Mouse (Mus musculus): ENCODE results near the gene Ccdc73. TPM values are rescaled to one million over a fixed set of nuclear protein-coding genes. Genes with fewer than 3 reads are reported as not detected.
"Not testable (repeated sequence)": the region's sequence is repeated elsewhere in the genome, so short reads cannot be mapped to it uniquely, and the experiment has no call there.

Ccdc73 gene
- total RNA-seq (2021), result 1 to 10 TPM; 2.9 to 4.6 TPM
- long read RNA-seq, experiment 1, transcript Ccdc73-203 (2 exons, 318 nt), result major isoform, 6 of 9 reads
- long read RNA-seq, experiment 1, partial matches to known transcripts, result 0 of 9 reads
- long read RNA-seq, experiment 1, other reads (novel, unspliced or antisense), result 3 of 9 reads
- long read RNA-seq, experiment 2, transcript Ccdc73-203 (2 exons, 318 nt), result major isoform, 5 of 9 reads
- long read RNA-seq, experiment 2, partial matches to known transcripts, result 0 of 9 reads
- long read RNA-seq, experiment 2, other reads (novel, unspliced or antisense), result 4 of 9 reads

DNA sequence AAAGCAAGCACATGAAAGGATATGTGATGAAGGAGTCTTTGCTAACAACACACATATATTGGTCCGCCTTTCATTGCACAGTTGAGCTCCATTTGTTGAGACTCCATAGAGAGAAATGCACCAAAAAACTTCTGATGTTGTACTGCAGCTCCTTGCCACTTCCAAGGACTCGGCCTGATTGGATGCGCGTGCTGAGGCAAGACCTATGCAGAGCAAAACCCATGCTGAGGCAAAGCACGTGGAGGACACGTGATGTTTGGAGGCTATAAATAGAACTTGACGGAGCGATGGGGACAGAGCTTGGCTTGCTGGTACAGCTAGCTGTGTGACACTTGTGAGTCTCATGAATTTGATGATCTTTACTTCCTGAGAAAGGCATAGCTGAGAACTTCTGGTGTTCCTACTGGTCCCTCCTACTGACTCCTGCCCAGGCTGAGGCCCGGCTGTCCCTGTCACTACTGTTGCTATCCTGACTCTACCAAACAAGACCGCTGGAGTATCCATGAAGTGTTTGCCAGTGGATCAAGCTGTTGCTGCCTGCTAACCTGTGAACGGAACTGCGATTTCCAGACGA is at the start of gene Ccdc73:
TSS of gene Ccdc73 (plus strand) at position 524 of the 574 bp plus-strand sequence.
- no peak for DNase-seq
- intact Hi-C loops (cut with DNase I), result no loop called here

- intact Hi-C loops (cut with DNase I); DNase-seq: not testable (repeated sequence)
These were observed 48.8 kb upstream of the Ccdc73 start for GRCm38 (mm10) chr2:104818763-104819162.

DNA sequence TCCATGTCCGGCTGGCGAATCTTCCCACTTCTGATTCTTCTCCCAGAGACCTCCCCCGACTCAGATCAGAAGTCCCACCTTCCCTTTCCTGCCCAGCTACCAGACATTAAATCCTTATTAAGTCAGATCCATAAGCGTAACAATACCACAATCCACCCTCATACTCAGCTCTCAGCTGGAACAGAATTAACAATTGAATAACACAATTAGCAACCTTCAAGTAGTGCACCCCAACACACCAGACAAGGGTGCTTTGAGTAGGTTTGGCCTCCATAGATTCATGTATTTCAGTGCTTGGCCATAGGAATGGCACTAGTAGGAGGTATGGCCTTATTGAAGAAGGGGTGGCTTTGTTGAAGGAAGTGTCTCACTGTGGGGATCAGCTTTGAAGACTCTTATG is 41.4 kb upstream of the Ccdc73 start:
- intact Hi-C loops (cut with DNase I), result no loop called here
- no peak for DNase-seq

DNA sequence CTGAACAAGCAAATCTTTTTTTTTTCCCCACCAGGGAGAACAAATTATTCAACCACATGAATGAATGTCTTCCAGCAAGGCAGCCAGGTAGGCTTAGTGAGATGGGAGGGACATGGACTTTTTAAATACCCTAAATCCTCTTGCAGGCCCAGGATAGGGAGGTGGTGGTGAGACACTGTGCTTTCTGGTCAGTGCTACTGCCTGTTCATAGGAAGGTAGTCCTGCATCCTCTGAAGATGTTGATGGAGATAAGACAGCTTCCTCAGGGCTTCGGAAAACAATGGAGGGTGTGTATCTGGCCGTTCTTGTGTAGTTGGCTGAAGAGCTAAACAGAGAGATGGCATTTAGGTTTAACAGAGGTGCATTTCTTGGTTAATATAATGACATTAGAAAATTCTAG is 35.1 kb upstream of the Ccdc73 start:
- DNase-seq, result no peak
- intact Hi-C loops (cut with DNase I), result no loop called here

DNA sequence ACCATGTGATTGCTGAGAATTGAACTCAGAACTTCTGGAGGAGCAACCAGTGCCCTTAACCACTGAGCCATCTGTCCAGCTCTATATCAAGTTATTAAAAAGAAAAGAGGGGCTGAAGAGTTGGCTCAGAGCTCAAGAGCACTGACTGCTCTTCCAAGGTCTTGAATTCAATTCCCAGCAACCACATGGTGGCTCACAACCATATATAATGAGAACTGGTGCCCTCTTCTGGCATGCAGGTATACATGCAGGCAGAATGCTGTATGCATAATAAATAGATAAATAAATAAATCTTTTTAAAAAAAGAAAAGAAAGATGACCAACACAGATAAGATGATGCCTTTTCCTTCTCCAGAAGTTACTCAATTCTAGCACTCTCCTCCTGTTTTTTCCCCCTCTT is 26.6 kb upstream of the Ccdc73 start:
- intact Hi-C loops (cut with DNase I), result no loop called here
- no peak for DNase-seq

- DNase-seq, result no peak
- intact Hi-C loops (cut with DNase I), result no loop called here
These were observed 25.9 kb upstream of the Ccdc73 start for GRCm38 (mm10) chr2:104841736-104842135.

DNA sequence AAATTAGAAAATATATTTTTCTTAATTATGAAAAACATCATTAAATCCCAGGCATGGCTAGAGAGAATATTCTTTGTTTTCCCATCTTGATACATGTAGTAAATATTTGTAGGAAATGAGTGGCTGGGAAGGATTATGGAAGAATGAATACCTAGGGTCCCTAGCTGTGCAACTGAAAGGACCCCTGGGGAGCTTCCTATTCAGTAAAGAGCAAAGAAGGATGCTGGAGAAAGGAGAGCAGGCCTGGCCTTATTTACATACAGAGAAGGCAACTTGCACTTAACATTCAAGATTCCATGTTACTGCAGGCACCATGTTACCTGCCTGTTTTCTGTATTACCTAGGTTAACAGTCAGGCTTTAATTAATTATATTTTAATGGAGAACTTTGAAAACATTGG is 25.0 kb upstream of the Ccdc73 start:
- intact Hi-C loops (cut with DNase I), result no loop called here
- no peak for DNase-seq

GRCm38 (mm10) chr2:104846638-104847414 is 20.8 kb upstream of the Ccdc73 start:
- DNase-seq, result no peak
- intact Hi-C loops (cut with DNase I), result no loop called here

- no peak for DNase-seq
- intact Hi-C loops (cut with DNase I), result no loop called here
These were observed 20.0 kb upstream of the Ccdc73 start for GRCm38 (mm10) chr2:104847645-104848044.

DNA sequence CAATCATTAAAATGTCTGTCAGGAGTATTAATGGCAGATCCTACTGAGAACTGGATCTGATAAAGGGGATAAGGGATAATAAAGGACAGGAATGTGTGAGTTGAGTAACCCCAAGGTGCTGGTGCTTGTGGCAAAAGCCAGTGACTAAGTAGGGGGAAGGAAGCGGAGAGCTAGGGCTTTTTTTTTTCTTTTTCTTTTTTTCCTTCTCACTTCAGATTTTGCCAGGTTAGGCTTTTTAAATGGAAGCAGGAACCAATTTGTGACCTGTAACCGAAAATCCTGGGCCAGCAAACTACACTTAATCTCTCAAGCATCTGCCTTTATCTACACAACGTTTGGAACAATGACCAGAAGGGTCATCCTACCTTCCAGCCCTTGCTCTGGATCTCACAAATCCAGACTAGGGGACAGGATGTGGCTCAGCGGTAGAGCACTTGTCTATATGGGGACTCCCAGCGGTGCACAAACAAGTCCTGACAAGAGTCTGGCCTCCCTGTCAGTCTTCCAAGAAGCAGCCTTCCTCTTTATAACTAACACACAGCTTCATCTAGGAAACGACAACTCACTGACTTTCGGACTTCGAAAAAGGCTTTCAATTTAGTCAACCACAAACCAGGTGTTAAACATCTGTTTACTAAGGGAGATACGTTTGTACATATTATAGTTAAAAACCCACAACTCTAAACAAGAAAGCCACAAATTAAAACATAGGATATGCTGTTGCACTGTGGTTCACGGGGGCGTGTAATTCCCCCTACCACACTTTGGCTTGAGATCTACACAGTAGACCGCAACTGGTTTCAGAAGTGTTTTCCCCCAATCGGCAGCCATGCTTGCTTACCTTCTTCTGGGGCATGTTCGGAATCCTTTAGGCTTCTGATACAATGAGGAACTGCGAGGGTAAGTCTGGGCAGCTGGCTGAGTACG is 19.1 kb upstream of the Ccdc73 start:
- intact Hi-C loops (cut with DNase I), result no loop called here
- DNase-seq, result no peak

DNA sequence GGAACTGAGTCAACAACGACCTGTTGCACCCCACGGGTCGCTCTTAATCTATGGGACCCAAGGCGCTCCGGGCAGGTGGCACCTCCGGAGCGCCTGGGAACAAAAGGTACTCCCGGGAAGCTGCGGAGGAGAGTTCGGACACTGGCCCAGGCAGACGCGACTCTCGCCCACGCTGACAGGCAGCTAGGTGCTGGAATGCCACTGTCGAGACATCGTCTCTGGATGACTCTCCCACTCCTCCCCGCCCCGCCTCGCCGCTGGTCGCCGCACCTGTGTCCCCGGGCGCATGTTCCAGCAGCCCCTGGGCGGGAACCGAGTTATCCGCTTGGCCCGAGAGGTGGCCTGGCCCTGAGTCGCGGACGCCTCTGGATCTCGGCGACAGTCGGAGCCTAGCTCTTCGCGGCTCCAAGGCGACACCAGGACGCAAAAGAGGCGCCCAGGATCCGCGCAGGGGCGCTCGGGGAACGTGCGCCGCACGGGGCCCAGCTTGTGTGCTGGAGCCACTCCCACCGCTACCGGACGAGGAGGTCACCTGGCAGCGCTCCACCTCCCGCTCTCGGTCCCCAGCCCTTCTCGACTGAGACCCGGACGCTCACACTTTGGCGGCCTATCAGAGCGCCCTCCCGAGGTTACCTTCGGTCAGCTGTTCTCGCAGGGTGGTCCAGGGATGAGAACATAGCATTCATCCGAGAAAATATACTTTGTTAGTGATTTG is 18.2 kb upstream of the Ccdc73 start, which contains the start of gene Prrg4:
TSS of gene Prrg4 (minus strand) at position 601 of the 715 bp plus-strand sequence.
- intact Hi-C loops (cut with DNase I), result no loop called here
- peak; percentile 15 to 21 for DNase-seq

- intact Hi-C loops (cut with DNase I), result no loop called here
- no peak for DNase-seq
These were observed 17.6 kb upstream of the Ccdc73 start for GRCm38 (mm10) chr2:104849991-104850359.

DNA sequence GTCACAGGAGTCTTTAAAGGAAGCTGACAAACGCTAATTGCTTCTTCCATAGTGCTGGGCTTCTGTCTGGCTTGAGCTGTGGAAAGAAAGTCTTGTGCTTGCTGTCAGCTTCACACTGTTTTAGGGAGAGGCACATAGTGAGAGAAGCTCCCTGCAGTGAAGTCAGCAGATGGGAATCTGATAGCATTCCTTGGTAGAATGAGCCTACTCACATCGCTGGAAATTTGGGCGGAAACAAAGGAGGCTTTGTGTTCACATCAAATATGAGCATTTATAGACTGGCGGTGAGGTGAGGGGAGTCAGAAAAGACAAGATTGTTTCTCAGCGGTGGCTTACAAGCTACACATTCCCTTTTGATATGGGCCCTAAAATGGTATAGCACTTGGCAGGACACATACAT is 15.9 kb upstream of the Ccdc73 start:
- no peak for DNase-seq
- intact Hi-C loops (cut with DNase I), result no loop called here

- DNase-seq, result no peak
These were observed 15.1 kb upstream of the Ccdc73 start for GRCm38 (mm10) chr2:104852546-104852945.

DNA sequence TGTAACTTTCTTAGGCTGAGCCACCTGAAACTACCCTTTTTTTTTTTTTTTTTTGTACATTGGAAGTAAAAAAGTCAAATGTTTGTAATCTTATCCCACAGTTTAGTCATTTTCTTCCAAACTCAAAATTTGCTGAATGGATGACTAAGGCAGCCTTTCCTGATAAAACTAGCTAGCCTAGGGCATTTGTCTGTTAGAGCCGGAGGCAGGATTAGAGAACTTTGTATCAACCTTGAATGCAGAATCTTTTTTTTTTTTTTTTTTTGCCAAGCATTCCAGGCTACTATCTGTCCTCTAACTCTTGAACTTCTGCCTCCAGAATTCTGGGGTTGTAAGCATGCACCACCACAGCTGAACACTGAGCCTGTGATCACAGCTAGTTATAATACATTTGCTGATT is 12.8 kb upstream of the Ccdc73 start:
- no peak for DNase-seq
- intact Hi-C loops (cut with DNase I), result no loop called here

More at GRCm38 (mm10) chr2:104852546-104852945, 15.1 kb upstream of the Ccdc73 start:
- intact Hi-C loops (cut with DNase I), result no loop called here

DNA sequence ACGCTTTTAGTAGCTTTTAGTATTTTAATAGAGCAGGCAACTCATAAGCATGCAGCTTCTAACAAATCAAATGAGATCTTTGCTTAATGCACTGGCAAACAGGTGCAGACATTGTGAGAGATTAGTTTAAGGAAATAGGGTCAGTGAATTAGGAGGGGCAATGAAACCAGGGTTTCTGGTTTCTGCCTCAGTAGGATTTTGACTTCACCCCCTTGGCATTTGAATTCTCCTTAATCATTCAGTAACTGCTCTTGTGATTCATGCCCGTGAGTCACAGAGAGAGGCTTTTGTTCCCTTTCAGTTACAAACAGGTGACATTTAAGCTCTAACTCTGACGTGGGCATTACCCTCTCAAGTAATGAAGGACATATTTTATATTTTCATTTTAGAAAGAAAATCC is 11.9 kb upstream of the Ccdc73 start:
- DNase-seq, result no peak
- intact Hi-C loops (cut with DNase I), result no loop called here

DNA sequence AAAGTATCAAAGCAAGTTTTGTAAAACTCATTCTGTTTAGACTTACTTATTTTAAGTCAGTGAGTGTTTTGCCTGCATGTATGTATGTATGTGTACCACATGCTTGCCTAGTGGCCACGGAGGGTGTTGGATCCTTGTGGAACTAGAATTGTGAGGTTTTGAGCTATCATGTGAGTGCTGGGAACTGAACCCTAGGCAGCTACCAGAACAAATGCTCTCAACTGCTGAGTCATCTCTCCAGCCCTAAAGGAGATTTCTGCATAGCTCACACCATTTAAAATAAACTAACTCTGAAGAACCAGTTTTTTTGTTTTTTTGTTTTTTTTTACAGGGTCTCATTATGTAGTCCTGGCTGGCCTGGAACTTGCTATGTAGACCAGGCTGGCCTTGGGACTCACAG is 11.4 kb upstream of the Ccdc73 start:
- intact Hi-C loops (cut with DNase I), result no loop called here
- DNase-seq, result no peak

DNA sequence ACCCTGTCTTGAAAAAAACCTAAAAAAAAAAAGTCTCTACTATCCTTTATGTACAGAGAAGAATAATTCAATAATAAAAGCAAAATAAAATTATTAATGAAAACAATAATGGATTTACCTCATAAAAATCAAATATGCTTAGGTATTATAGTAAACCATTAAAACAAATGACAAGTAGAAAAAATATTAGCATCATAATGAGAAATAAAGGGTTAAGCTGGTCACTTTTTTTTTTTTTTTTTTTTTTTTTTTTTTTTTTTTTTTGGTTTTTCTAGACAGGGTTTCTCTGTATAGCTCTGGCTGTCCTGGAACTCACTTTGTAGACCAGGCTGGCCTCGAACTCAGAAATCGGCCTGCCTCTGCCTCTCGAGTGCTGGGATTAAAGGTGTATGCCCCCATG is 9.5 kb upstream of the Ccdc73 start:
- intact Hi-C loops (cut with DNase I); DNase-seq: not testable (repeated sequence)

GRCm38 (mm10) chr2:104859060-104859459 is 8.5 kb upstream of the Ccdc73 start:
- intact Hi-C loops (cut with DNase I), result no loop called here
- DNase-seq, result no peak

DNA sequence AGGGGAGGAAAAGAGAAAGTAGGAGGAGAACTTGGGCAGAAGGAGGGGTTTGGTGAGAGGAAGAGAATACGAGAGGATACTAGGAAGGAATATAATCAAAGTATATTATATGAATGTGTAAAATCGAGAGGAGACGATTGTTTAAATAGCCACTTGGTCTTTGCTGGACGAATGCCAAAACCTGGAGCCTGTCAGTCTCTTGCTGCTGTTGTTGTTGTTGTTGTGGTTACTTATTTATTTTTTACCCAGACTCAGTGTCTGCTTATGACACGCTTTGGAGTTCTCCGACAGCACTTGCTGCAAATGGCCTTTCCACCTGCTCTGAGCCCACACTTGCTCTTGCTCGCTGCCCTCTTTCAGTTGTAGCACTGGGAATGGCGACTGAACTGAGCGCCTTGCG is 7.2 kb upstream of the Ccdc73 start:
- no peak for DNase-seq
- intact Hi-C loops (cut with DNase I), result no loop called here

Measured in gastrocnemius, postnatal 36 days (tissue).